In genomic region chr2:44103742-44104141, GRCm38 (mm10) we compare ENCODE assay signal across 10 mouse cellular contexts.
DNase-seq lines count a peak whose midpoint lies in the region; ATAC-seq lines count a peak whose summit lies in the region.
"Had no signal": no experiment of that assay in that cellular context is flagged by ENCODE, and none has a peak within 500 bp of the region (broad histone marks: within the 10 kb centered on the region; RNA-seq: fewer than 3 reads in every experiment).

No protein-coding gene starts in this region.

- no peak overlapping the region for H3K4me2 ChIP-seq in forebrain, embryonic 14.5 days (ENCODE audit: low read length)
- H3K4me2 ChIP-seq in forebrain, embryonic 13.5 days: no peak overlapping the region
- no peak overlapping the region for H3K4me2 ChIP-seq in kidney, embryonic 15.5 days
- no peak overlapping the region for H3K4me2 ChIP-seq in forebrain, embryonic 12.5 days

- 82% methylated on average over 5 of the region's 5 CpGs for WGBS in forebrain, embryonic 14.5 days
- WGBS in forebrain, embryonic 13.5 days: 83% methylated on average over 5 of the region's 5 CpGs
- WGBS in kidney, embryonic 15.5 days: 78% methylated on average over 5 of the region's 5 CpGs
- WGBS in forebrain, embryonic 12.5 days: 80% methylated on average over 5 of the region's 5 CpGs

- H3K9me3 ChIP-seq in forebrain, embryonic 14.5 days (replicated peaks; ENCODE audit: control insufficient read depth, low read length): no peaks in the 10 kb centered on the region
- H3K9me3 ChIP-seq in forebrain, embryonic 13.5 days (replicated peaks): no peaks in the 10 kb centered on the region
- no peaks in the 10 kb centered on the region for H3K9me3 ChIP-seq in kidney, embryonic 15.5 days (replicated peaks)
- no peaks in the 10 kb centered on the region for H3K9me3 ChIP-seq in forebrain, embryonic 12.5 days
- H3K9me3 ChIP-seq: megakaryocyte, embryonic 14.5 days had no signal

- peaks cover 8% of the 10 kb centered on the region; the same call in 1 of the 2 replicates for H3K4me1 ChIP-seq in forebrain, embryonic 14.5 days (ENCODE audit: control insufficient read depth, insufficient read depth, low read length)
- peaks cover 12% of the 10 kb centered on the region for H3K4me1 ChIP-seq in forebrain, embryonic 13.5 days
- peaks cover 8% of the 10 kb centered on the region for H3K4me1 ChIP-seq in kidney, embryonic 15.5 days
- peaks cover 11% of the 10 kb centered on the region for H3K4me1 ChIP-seq in forebrain, embryonic 12.5 days
- H3K4me1 ChIP-seq: megakaryocyte, embryonic 14.5 days had no signal

- no peaks in the 10 kb centered on the region for H3K27me3 ChIP-seq in forebrain, embryonic 14.5 days (replicated peaks; ENCODE audit: control insufficient read depth, insufficient read depth, low read length)
- no peaks in the 10 kb centered on the region for H3K27me3 ChIP-seq in forebrain, embryonic 13.5 days
- H3K27me3 ChIP-seq in kidney, embryonic 15.5 days: no peaks in the 10 kb centered on the region
- H3K27me3 ChIP-seq in forebrain, embryonic 12.5 days: no peaks in the 10 kb centered on the region
- H3K27me3 ChIP-seq: megakaryocyte, embryonic 14.5 days had no signal

- no peaks in the 10 kb centered on the region for H3K36me3 ChIP-seq in forebrain, embryonic 14.5 days (ENCODE audit: control insufficient read depth, insufficient read depth, low read length)
- H3K36me3 ChIP-seq in forebrain, embryonic 13.5 days (ENCODE audit: poor library complexity, severe bottlenecking): no peaks in the 10 kb centered on the region
- H3K36me3 ChIP-seq in kidney, embryonic 15.5 days: no peaks in the 10 kb centered on the region
- no peaks in the 10 kb centered on the region for H3K36me3 ChIP-seq in forebrain, embryonic 12.5 days (replicated peaks)

- H3K4me3 ChIP-seq in forebrain, embryonic 14.5 days (ENCODE audit: low read depth, low read length): no peak overlapping the region
- H3K4me3 ChIP-seq in forebrain, embryonic 13.5 days: no peak overlapping the region
- no peak overlapping the region for H3K4me3 ChIP-seq in kidney, embryonic 15.5 days (replicated peaks)
- H3K4me3 ChIP-seq in forebrain, embryonic 12.5 days (replicated peaks): no peak overlapping the region
- H3K4me3 ChIP-seq: megakaryocyte, embryonic 14.5 days had no signal

- ATAC-seq in forebrain, embryonic 14.5 days: no peak
- no peak for ATAC-seq in forebrain, embryonic 13.5 days
- ATAC-seq in kidney, embryonic 15.5 days (replicated peaks; ENCODE audit: low FRiP score): no peak
- ATAC-seq in forebrain, embryonic 12.5 days (ENCODE audit: low FRiP score): no peak

- no peak overlapping the region for H3K9ac ChIP-seq in forebrain, embryonic 14.5 days (ENCODE audit: low read length)
- H3K9ac ChIP-seq in forebrain, embryonic 13.5 days: no peak overlapping the region
- no peak overlapping the region for H3K9ac ChIP-seq in kidney, embryonic 15.5 days
- H3K9ac ChIP-seq in forebrain, embryonic 12.5 days: no peak overlapping the region

- DNase-seq in forebrain, embryonic 14.5 days (ENCODE audit: low spot score): peak; percentile 31
- DNase-seq in right cerebral cortex, postnatal 14 days: peak; percentile 20
- DNase-seq in right cerebral cortex, adult 2 months (ENCODE audit: low spot score in 2 of 2): no peak
- peak; percentile 58 for DNase-seq in testis, postnatal 10 days (ENCODE audit: low spot score)
- DNase-seq in urinary bladder, postnatal 10 days (ENCODE audit: low spot score): no peak
- DNase-seq: spleen, adult 18-20 months had no signal

- H3K27ac ChIP-seq in forebrain, embryonic 14.5 days (ENCODE audit: low read depth, low read length): no peak overlapping the region
- H3K27ac ChIP-seq in forebrain, embryonic 13.5 days: no peak overlapping the region
- peak overlapping the region; percentile 85 for H3K27ac ChIP-seq in kidney, embryonic 15.5 days
- no peak overlapping the region for H3K27ac ChIP-seq in forebrain, embryonic 12.5 days

Comparison
In these comparisons a context has a peak if more than half of its experiments do, and no peak if none do; other contexts are left out.
1. DNase-seq: peak in forebrain, embryonic 14.5 days (single experiment), right cerebral cortex, postnatal 14 days (single experiment) and testis, postnatal 10 days (single experiment); none in right cerebral cortex, adult 2 months (0 of 2) and urinary bladder, postnatal 10 days (single experiment).